In the genomic region with DNA sequence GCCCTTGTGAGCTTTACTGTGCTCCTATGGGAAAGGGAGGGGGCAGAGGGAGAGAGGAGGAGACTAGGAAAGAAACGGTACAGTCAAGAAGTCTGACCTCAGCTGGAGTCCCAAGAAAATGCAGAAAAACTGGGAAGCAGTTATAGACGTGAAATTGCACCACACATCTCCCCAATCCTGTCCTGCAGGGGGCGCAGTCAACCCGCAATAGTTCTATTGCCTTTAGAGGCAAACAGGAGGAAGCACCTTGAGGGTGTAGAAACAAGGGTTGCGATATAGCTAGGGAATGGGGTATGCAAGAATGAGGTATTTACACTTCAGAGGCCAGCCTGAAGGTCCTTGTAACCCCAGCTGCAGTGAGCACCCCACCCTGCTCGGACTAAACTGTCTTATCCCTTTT, we compare ENCODE assay signal across 7 mouse cellular contexts.
DNase-seq lines count a peak whose midpoint lies in the region.

No protein-coding gene starts in this region.

- DNase-seq in B cell, adult 2 months, result peak; percentile 74 to 77
- DNase-seq in ES-CJ7 (ENCODE audit: low read depth, low spot score), result peak; percentile 84
- peak; percentile 46 for DNase-seq in c-Kit-positive CD71-positive TER-119-negative erythroid progenitor cells, embryonic 14.5 days (ENCODE audit: low read depth)
- DNase-seq in frontal cortex, postnatal 10 days (ENCODE audit: low spot score in 2 of 2), result peak; percentile 33 to 51
- DNase-seq in kidney, postnatal 25 days, result peak; percentile 56 to 68
- DNase-seq in lung, adult 18-20 months, result peak; percentile 18 to 30
- DNase-seq in spleen, adult 12 weeks (ENCODE audit: low spot score), result peak; percentile 51

Comparison
In these comparisons a context has a peak if more than half of its experiments do, and no peak if none do; other contexts are left out.
1. Peak in every context shown above with its lines: DNase-seq.
2. DNase-seq: peak in every context shown above with its lines; median percentile 84 in ES-CJ7; 76 in B cell, adult 2 months; 62 in kidney, postnatal 25 days; 51 in spleen, adult 12 weeks; 46 in c-Kit-positive CD71-positive TER-119-negative erythroid progenitor cells, embryonic 14.5 days; 42 in frontal cortex, postnatal 10 days; 24 in lung, adult 18-20 months.